Mouse (Mus musculus): ENCODE results near the gene Vmn1r220. TPM values are rescaled to one million over a fixed set of nuclear protein-coding genes. Genes with fewer than 3 reads are reported as not detected.

The Vmn1r220 gene
- not detected in 2 replicates for polyA plus RNA-seq (2012; rRNA removed)

DNA sequence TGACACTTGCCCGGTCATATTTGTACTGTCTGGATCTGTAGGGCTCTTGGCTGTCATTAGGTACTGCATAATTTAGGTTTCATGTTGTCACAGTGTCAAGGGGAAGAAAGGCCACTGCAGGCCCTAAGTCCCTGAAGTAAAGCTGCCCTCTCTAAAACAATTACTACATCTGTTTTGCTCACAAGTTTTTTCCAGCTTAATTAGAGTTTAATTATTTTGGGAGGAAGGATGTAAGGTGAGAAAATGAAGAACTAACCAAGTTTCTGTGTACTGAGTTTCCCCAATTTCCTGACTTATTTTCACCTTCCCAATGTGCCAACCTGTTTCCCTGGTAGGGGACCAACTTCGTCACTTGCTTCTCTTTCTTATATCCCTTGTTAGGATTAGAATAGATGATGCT is at the start of gene Vmn1r220:
Gene Vmn1r220, minus strand, starts transcription at position 101 of the 400 bp plus-strand sequence.

GRCm38 (mm10) chr13:23235847-23236246 is 48.1 kb upstream of the Vmn1r220 start, which contains the start of gene Vmn1r222:
Gene Vmn1r222 (minus strand): TSS chr13:23235947.

GRCm38 (mm10) chr13:23213827-23214226 is 26.1 kb upstream of the Vmn1r220 start, which contains the start of gene Vmn1r221:
Gene Vmn1r221 (plus strand): TSS chr13:23214127.

GRCm38 (mm10) chr13:23159012-23159411 is 28.8 kb downstream of the Vmn1r220 start, which contains the start of gene Vmn1r219:
Gene Vmn1r219 (plus strand): TSS chr13:23159312.

GRCm38 (mm10) chr13:23133099-23133498 is 54.7 kb downstream of the Vmn1r220 start, which contains the start of gene Vmn1r218:
Gene Vmn1r218 (plus strand): TSS chr13:23133155.

Other genes starting within 250 kb of the Vmn1r220 start
- gene Vmn1r213, start 180.3 kb downstream of the Vmn1r220 start, polyA plus RNA-seq (2012; rRNA removed), result not detected in 2 replicates
- gene Vmn1r214, start 157.6 kb downstream of the Vmn1r220 start, polyA plus RNA-seq (2012; rRNA removed), result not detected in 2 replicates
- gene Vmn1r215, start 120.0 kb downstream of the Vmn1r220 start, polyA plus RNA-seq (2012; rRNA removed), result not detected in 2 replicates
- not detected in 2 replicates for gene Vmn1r217, start 69.7 kb downstream of the Vmn1r220 start, polyA plus RNA-seq (2012; rRNA removed)
- gene Vmn1r218, start 54.8 kb downstream of the Vmn1r220 start, polyA plus RNA-seq (2012; rRNA removed), result not detected in 2 replicates
- gene Vmn1r219, start 28.7 kb downstream of the Vmn1r220 start, polyA plus RNA-seq (2012; rRNA removed), result not detected in 2 replicates
- not detected in 2 replicates for gene Vmn1r221, start 26.2 kb upstream of the Vmn1r220 start, polyA plus RNA-seq (2012; rRNA removed)
- not detected in 2 replicates for gene Vmn1r222, start 48.0 kb upstream of the Vmn1r220 start, polyA plus RNA-seq (2012; rRNA removed)
- not detected in 2 replicates for gene Vmn1r223, start 59.2 kb upstream of the Vmn1r220 start, polyA plus RNA-seq (2012; rRNA removed)
- 0.49 and 0.74 TPM in 2 replicates for gene Zfp322a, start 181.2 kb upstream of the Vmn1r220 start, polyA plus RNA-seq (2012; rRNA removed)
- gene Abt1, start 235.9 kb upstream of the Vmn1r220 start, polyA plus RNA-seq (2012; rRNA removed), result 1.9 and 2.0 TPM in 2 replicates

All from colon, adult 2 months (tissue).